Mouse (Mus musculus) lung, embryonic 15.5 days (tissue): ENCODE results near the gene Zan. TPM values are rescaled to one million over a fixed set of nuclear protein-coding genes. Genes with fewer than 3 reads are reported as not detected.

Source experiments
- ATAC-seq: fragments of 200-750 bp; cut with Nextera tagmentation; 2 replicates; pipeline ENCODE4 v1.8.0; 2017; ENCODE audit warnings: moderate number of reproducible peaks, borderline replicate concordance; ENCODE audit not compliant: low FRiP score, low TSS enrichment; ENCODE audit errors: extremely low read depth
- H3K27ac ChIP-seq: fragments of 300-500 bp; sonication (generic); 2 replicates; pipeline ENCODE4 v1.5.1; 2015; ENCODE audit warnings: moderate library complexity, mild to moderate bottlenecking, inconsistent platforms
- H3K27me3 ChIP-seq: fragments of 300-500 bp; sonication (generic); 2 replicates; pipeline ENCODE4 v1.6.1; 2015; ENCODE audit warnings: inconsistent platforms
- H3K36me3 ChIP-seq: fragments of 300-500 bp; sonication (generic); 2 replicates; pipeline ENCODE4 v1.6.1; 2015; ENCODE audit warnings: inconsistent platforms
- H3K4me1 ChIP-seq: fragments of 300-500 bp; sonication (generic); 2 replicates; pipeline ENCODE4 v1.6.1; 2015; ENCODE audit warnings: inconsistent platforms
- H3K4me2 ChIP-seq: fragments of 300-500 bp; sonication (generic); 2 replicates; pipeline ENCODE4 v1.6.1; 2015; ENCODE audit warnings: inconsistent platforms, mild to moderate bottlenecking, moderate library complexity
- H3K4me3 ChIP-seq: fragments of 300-500 bp; sonication (generic); 2 replicates; pipeline ENCODE4 v1.5.1; 2015; ENCODE audit warnings: mild to moderate bottlenecking, inconsistent platforms
- H3K9ac ChIP-seq: fragments of 300-500 bp; sonication (generic); 2 replicates; pipeline ENCODE4 v1.6.1; 2015; ENCODE audit warnings: inconsistent platforms
- H3K9me3 ChIP-seq: fragments of 300-500 bp; sonication (generic); 2 replicates; pipeline ENCODE4 v1.6.1; 2016; ENCODE audit warnings: inconsistent platforms
- WGBS: fragments of 180-500 bp; shearing (Covaris S2); methylation state at CpG from one replicate; pipeline ENCODE4 v1.1.7; 2015; 5-methylcytosine and 5-hydroxymethylcytosine counted together
- polyA plus RNA-seq: library from polyadenylated mRNA; unstranded; fragments of >200 nt; fragmentation: Nextera tagmentation; extraction: Ambion mirVana; gene quantifications from 2 replicates; pipeline ENCODE4 v1.2.1, GENCODE M21; 2015

The Zan gene
- 0.26 and 0.35 TPM in 2 replicates for polyA plus RNA-seq

DNA sequence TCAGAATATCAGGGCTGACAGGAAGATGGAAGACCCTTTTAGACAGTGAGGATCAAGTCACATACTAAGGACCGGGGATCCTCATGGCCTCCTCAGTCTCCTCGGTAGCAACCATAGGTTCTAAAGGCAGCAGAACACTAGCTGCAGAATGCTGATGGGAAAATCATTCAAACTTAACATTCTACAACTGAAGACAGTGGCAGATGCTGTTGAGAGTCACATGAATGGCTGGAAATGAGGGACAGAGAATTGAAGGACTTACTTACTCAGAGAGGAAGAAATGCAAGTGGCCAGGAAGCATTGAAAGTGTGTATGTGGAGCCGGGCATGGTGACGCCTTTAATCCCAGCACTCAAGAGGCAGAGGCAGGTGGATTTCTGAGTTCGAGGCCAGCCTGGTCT lies at the start of gene Zan:
Gene Zan (minus strand): TSS at position 101 of the 400 bp plus-strand sequence.
- whole genome bisulfite sequencing = 73% methylated on average over 5 of the region's 5 CpGs
- no peaks in the 10 kb centered on the region for H3K27me3 ChIP-seq
- no peak for ATAC-seq
- H3K9ac ChIP-seq = no peak within 1 kb of the TSS
- no peak within 1 kb of the TSS for H3K4me3 ChIP-seq
- no peaks in the 10 kb centered on the region for H3K9me3 ChIP-seq
- peaks cover 11% of the 10 kb centered on the region; the same call in 1 of the 2 replicates for H3K4me1 ChIP-seq
- no peaks in the 10 kb centered on the region for H3K36me3 ChIP-seq
- H3K4me2 ChIP-seq = no peak within 1 kb of the TSS
- no peak within 1 kb of the TSS for H3K27ac ChIP-seq

DNA sequence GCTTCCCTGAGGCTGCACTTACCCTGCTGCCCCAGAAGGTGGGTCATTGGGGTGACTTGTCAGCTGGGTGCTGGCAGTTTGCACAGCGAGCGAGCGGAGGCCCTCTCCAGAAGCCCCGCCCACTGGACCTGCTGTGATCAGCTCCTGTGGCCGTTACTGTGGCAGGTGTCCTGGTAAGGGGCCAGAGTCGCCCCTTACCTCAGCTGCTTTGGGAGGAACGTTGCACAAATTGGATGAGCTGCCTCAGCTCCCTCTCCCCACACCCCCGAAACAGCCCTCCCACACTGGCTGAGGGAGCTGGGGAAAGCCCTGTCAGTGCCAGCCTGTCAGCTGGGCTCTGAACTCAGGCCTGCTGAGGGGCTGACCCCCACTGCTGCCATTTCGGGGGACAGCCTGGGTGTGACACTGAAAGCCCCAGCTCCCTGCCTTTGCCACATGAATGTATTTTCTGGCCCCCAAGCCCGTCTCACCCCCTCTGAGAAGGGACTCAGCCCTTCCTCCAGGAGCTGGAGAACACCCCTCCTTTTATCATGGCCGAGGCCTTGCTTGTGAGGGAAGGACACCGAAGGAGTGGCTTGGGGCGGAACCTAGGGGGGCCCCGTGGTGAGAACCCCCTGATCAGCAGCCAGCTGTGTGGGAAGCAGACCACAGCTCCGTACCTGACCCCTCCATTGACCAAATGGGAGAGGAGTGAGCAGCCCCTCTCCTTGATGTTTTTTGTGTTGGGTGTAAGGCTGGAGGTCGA lies 49.5 kb upstream of the Zan start:
- H3K36me3 ChIP-seq = peaks cover 85% of the 10 kb centered on the region
- no peak overlapping the region for H3K27ac ChIP-seq
- ATAC-seq = no peak
- WGBS = 46% methylated on average over 16 of the region's 16 CpGs
- peaks cover 21% of the 10 kb centered on the region; the same call in 1 of the 2 replicates for H3K4me1 ChIP-seq
- H3K9ac ChIP-seq = no peak overlapping the region
- no peak overlapping the region for H3K4me3 ChIP-seq
- H3K27me3 ChIP-seq = no peaks in the 10 kb centered on the region
- no peaks in the 10 kb centered on the region for H3K9me3 ChIP-seq
- H3K4me2 ChIP-seq = no peak overlapping the region

DNA sequence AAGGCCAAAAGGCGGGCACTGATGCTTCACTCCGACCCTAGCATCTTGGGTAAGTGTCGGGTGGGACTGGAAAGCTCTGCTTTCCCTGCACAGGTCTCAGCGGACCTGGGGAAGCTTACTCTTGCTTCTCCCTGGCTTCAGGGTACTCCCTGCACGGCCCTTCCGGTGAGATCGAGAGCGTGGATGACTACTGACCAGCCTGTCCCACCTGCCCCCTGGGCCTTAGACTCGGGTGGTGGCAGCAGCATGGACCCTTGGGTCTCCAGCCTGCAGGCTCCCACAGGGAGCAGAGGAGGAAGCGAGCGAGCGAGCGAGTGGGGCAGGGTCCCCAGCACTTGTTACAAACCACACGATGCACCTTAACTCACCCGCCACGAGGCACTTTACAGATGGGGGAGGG lies 48.6 kb upstream of the Zan start:
- ATAC-seq = no peak
- no peaks in the 10 kb centered on the region for H3K9me3 ChIP-seq
- peaks cover 94% of the 10 kb centered on the region for H3K36me3 ChIP-seq
- H3K4me2 ChIP-seq = no peak overlapping the region
- no peaks in the 10 kb centered on the region for H3K27me3 ChIP-seq
- peaks cover 20% of the 10 kb centered on the region; the same call in 1 of the 2 replicates for H3K4me1 ChIP-seq
- H3K9ac ChIP-seq = no peak overlapping the region
- H3K4me3 ChIP-seq = no peak overlapping the region
- H3K27ac ChIP-seq = no peak overlapping the region
- 72% methylated on average over 16 of the region's 16 CpGs for WGBS

GRCm38 (mm10) chr5:137524671-137525070 lies 47.8 kb upstream of the Zan start:
- Histone ChIP-seq H3K27ac (no peak overlapping the region), H3K36me3 (peaks cover 96% of the 10 kb centered on the region), H3K9ac (no peak overlapping the region), H3K4me1 (peaks cover 13% of the 10 kb centered on the region; the same call in 1 of the 2 replicates), H3K27me3 (no peaks in the 10 kb centered on the region), H3K4me3 (no peak overlapping the region), H3K9me3 (no peaks in the 10 kb centered on the region), H3K4me2 (no peak overlapping the region)
- no peak for ATAC-seq
- 82% methylated on average over 13 of the region's 13 CpGs for WGBS

DNA sequence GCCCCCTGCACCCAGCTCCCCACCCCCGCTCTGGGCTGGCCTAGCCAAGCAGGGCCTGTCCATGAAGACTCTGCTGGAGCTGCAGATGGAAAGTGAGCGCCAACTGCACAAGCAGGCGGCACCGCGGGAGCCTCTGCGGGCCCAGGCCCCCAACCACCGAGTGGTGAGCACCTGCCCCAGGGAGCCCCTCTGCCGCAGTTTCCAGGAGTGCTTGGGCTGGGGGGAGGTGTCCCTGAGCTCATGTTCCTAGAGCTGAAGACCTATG lies 47.3 kb upstream of the Zan start:
- Histone ChIP-seq H3K9me3 (no peaks in the 10 kb centered on the region), H3K4me2 (no peak overlapping the region), H3K9ac (no peak overlapping the region), H3K27me3 (no peaks in the 10 kb centered on the region), H3K36me3 (peaks cover 96% of the 10 kb centered on the region), H3K4me3 (no peak overlapping the region), H3K27ac (no peak overlapping the region), H3K4me1 (peaks cover 10% of the 10 kb centered on the region; the same call in 1 of the 2 replicates)
- no peak for ATAC-seq
- 85% methylated on average over 8 of the region's 8 CpGs for WGBS

- H3K9ac ChIP-seq = no peak overlapping the region
- peaks cover 96% of the 10 kb centered on the region for H3K36me3 ChIP-seq
- no peaks in the 10 kb centered on the region for H3K9me3 ChIP-seq
- 77% methylated on average over 25 of the region's 25 CpGs for WGBS
- H3K4me2 ChIP-seq = no peak overlapping the region
- no peak for ATAC-seq
- no peaks in the 10 kb centered on the region for H3K27me3 ChIP-seq
- H3K4me1 ChIP-seq = peaks cover 10% of the 10 kb centered on the region; the same call in 1 of the 2 replicates
- H3K27ac ChIP-seq = no peak overlapping the region
- no peak overlapping the region for H3K4me3 ChIP-seq
Measured at GRCm38 (mm10) chr5:137523396-137524250, 46.8 kb upstream of the Zan start.

DNA sequence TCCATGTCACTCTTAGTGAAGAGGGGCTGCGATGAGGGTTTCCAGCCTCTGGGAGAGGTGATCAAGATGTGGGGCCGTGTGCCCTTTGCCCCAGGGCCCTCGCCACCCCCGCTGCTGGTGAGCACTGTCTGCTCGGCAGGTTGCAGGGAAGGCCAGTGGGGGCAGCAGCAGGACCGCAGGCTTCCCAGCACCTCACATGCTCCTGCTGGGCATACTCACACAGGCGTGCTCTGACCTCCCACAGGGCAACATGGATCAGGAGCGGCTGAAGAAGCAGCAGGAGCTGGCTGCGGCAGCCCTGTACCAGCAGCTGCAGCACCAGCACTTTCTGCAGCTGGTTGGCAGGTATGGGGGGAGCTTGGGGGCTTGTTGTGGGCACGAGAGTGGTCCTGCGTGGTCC lies 45.8 kb upstream of the Zan start:
- H3K4me3 ChIP-seq = no peak overlapping the region
- H3K27me3 ChIP-seq = no peaks in the 10 kb centered on the region
- 68% methylated on average over 11 of the region's 11 CpGs for WGBS
- peaks cover 10% of the 10 kb centered on the region; the same call in 1 of the 2 replicates for H3K4me1 ChIP-seq
- no peak overlapping the region for H3K4me2 ChIP-seq
- H3K36me3 ChIP-seq = peaks cover 88% of the 10 kb centered on the region
- no peak for ATAC-seq
- H3K27ac ChIP-seq = no peak overlapping the region
- H3K9ac ChIP-seq = no peak overlapping the region
- H3K9me3 ChIP-seq = no peaks in the 10 kb centered on the region

DNA sequence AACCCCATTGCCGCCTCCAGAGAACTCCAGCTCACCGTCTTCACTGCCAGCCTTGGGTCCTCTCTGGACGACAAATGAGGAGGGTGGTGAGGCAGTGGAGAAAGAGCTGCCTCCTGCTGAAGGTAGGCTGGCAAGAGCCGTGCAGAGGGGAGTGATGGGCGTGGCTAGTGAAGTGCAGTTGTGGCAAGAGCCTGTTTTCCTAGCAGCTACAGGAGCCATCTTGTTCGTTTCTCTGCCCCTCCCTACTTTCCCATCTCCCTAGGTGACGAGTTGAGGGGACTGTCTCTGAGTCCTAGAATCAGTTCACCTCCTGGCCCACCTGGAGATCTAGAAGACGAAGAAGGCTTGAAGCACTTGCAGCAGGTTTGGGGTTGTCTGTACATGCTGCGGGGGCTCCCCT lies 45.0 kb upstream of the Zan start:
- 67% methylated on average over 9 of the region's 9 CpGs for WGBS
- Histone ChIP-seq H3K27ac (no peak overlapping the region), H3K9me3 (no peaks in the 10 kb centered on the region), H3K36me3 (peaks cover 81% of the 10 kb centered on the region), H3K4me1 (peaks cover 10% of the 10 kb centered on the region; the same call in 1 of the 2 replicates), H3K27me3 (no peaks in the 10 kb centered on the region), H3K9ac (no peak overlapping the region), H3K4me3 (no peak overlapping the region), H3K4me2 (no peak overlapping the region)
- no peak for ATAC-seq

DNA sequence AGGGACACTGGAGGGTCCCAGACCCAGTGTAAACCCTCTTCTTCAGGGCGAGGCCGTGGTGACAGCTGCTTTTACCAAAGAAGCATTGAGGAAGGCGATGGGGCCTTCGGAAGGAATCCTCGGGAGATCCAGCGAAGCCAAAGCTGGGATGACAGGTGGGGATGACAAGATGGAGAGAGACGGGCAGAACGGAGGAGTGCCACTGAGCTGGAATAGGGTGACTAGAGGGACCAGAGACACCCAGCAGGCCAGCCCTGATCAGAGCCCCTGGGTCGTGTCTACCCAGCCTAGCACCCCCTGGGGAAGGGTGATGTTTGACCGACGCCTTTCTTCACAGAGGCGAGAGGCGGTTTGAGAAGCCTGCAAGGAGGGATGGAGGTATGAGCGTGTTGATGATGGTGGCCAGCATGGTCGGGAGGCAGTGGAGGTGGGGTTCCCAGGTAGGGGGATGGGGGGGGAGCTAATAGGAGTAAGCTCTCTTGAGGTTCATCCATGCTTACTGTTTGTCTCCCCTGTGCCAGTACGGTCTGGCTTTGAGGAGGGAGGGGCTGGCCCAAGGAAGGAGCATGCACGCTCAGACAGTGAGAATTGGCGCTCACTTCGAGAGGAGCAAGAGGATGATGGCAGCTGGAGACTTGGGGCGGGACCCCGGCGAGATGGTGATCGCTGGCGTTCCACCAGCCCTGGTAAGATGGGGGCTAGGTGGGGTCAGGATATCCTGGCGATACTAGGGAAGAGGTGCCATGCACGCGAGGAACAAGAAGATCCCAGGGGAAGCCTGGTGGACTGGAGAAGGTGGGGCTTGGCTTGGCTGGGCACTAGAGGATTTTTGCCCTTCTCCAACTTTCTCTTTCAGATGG lies 43.1 kb upstream of the Zan start:
- ATAC-seq = no peak
- H3K4me1 ChIP-seq = peaks cover 2% of the 10 kb centered on the region; the same call in 1 of the 2 replicates
- H3K4me2 ChIP-seq = no peak overlapping the region
- no peak overlapping the region for H3K27ac ChIP-seq
- H3K27me3 ChIP-seq = no peaks in the 10 kb centered on the region
- H3K36me3 ChIP-seq = peaks cover 64% of the 10 kb centered on the region
- 86% methylated on average over 27 of the region's 27 CpGs for WGBS
- no peaks in the 10 kb centered on the region for H3K9me3 ChIP-seq
- H3K4me3 ChIP-seq = no peak overlapping the region
- no peak overlapping the region for H3K9ac ChIP-seq

DNA sequence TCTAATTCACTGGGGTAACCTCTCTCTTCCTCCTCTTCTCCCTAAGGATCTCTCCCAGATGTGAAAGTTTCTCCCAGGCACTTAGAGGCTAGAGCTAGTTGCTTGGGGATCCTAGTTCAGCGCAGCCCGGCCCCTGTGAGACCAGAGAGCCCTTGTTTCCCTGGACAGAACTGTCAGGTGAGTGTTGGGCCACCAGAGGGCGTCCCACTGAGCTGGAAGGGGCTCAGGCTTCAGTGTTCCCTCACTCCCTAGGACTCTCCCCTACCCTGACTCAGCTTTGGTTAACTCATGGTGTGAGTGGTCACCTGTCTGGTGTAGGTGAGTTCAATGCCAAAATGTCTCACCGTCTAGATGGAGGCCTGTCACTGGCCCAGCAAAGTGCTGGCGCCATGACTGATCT lies 41.6 kb upstream of the Zan start, which contains the start of gene Gigyf1:
Gene Gigyf1 (plus strand): TSS at position 113 of the 400 bp plus-strand sequence.
- no peaks in the 10 kb centered on the region for H3K9me3 ChIP-seq
- 73% methylated on average over 5 of the region's 5 CpGs for WGBS
- H3K27me3 ChIP-seq = no peaks in the 10 kb centered on the region
- no peak within 1 kb of the TSS for H3K4me2 ChIP-seq
- no peak within 1 kb of the TSS for H3K9ac ChIP-seq
- H3K36me3 ChIP-seq = peaks cover 50% of the 10 kb centered on the region
- H3K27ac ChIP-seq = no peak within 1 kb of the TSS
- H3K4me1 ChIP-seq = peaks cover 13% of the 10 kb centered on the region
- no peak for ATAC-seq
- H3K4me3 ChIP-seq = no peak within 1 kb of the TSS

- Histone ChIP-seq H3K9ac (no peak overlapping the region), H3K9me3 (no peaks in the 10 kb centered on the region), H3K4me2 (no peak overlapping the region), H3K4me3 (no peak overlapping the region), H3K4me1 (peaks cover 38% of the 10 kb centered on the region), H3K36me3 (peaks cover 13% of the 10 kb centered on the region), H3K27me3 (no peaks in the 10 kb centered on the region), H3K27ac (no peak overlapping the region)
- WGBS = 88% methylated on average over 3 of the region's 3 CpGs
- ATAC-seq = no peak
Measured at GRCm38 (mm10) chr5:137514811-137515210, 37.9 kb upstream of the Zan start.
